Mouse (Mus musculus): Measurements from ENCODE around the gene Rps21.

Gene Rps21

DNA sequence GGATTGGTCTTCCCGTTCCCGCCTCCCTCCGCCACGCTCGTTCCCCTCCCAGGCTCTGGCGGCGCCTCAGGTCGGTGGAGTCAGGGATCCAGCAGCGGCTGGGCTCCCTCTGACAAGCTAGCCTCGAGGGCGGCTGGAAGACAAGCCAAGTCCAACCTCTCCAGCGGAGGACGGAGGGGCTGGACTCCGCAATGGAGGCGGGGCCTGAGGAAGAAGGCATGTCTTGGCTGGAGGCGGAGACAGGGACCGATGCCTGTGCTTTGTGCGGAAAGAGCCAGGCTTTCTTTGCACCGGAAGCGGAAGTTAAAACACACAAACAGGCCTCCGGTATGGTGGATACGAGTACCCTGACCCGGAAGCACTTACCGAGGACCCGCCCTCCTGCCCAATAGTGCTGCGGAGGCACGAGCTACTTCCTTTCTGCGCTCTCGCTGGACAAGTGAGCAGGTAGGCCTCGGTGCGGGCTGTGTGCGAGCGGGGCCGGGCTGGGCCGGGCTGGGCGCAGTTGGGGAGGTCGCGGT, at the start of gene Rps21:
TSS of gene Rps21 (plus strand) at position 377 of the 521 bp plus-strand sequence.
- peak; percentile 99 for DNase-seq

DNA sequence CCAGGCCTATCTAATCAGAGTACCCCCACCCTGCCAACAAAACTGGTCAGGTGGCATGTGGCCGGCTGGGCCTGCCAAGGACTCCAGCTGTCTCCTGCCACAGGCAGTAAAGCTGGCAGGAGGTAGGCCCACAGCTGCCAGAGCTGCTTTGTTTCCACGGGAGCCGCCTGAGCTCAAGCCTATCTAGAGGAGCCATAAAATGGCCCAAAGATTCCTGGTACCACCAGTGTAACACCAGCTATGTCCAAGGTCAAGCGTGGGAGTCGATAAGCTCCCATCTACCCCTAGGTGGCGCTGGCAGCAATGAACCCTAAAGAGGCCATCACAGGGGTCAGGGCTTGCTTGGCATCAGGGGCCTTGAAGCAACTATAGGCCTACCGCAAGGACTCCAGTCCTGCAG, 49.3 kb upstream of the Rps21 start:
- DNase-seq: peak; percentile 73

DNA sequence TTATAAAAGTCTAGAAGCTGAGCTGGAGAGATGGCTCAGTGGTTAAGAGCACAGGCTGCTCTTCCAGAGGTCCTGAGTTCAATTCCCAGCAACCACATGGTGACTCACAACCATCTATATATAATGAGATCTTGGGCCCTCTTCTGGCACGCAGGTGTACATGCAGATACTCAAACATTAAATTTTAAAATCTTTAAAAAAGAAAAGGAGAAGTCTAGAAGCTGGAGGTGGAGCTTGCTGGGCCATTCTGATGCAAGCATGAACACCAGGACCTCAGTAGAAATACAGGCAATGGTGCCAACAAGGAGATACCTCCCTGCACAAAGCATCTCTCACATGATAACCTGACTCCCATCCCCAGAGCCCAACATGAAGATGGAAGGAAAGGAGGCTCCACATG, 48.2 kb upstream of the Rps21 start:
- DNase-seq: no peak

DNA sequence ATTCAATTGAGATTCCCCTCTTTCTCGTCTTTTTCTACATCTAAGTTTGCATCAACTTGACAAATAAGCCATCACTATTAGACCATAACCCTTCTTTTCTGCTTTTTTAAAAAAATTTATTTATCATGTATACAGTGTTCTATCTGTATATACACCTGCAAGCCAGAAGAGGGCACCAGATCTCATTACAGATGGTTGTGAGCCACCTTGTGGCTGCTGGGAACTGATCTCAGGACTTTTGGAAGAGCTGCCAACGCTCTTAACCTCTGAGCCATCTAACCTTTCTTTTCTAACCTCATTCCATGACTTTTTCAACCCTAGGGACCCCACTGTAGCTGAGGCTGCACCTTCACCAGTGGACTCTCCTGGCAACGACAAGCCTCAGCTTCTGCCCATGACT, 44.9 kb upstream of the Rps21 start:
- no peak for DNase-seq

DNA sequence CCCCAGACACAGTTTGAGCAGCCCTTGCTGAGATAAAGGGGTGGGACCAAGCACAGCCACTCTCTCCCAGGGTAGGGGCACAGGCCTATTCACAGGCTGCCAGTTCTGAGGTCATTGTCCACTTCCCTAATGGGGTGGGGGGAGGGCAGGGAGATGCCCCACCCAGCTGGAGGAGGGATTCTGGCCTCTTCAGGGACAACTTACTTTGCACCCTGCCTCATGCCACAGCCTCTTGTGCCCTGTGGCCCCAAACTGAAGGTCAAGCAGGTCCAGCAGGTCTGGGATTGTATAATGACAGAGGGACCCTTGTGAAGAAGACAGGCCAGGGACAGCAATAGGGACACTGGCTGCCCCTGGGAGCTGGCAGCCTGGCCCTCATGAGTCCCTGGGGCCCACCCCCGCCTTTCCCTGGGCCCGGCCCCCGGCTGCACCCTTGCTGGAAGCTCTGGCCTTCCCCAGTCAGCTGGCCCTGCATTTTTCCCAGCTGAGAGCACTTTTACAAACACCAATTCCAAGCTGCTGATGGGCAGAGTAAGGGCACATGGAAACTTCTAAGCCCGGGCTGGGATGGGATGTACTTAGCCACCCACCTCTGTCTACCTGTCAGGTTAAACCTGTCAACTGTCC, 42.7 kb upstream of the Rps21 start:
- DNase-seq: peak; percentile 73

DNA sequence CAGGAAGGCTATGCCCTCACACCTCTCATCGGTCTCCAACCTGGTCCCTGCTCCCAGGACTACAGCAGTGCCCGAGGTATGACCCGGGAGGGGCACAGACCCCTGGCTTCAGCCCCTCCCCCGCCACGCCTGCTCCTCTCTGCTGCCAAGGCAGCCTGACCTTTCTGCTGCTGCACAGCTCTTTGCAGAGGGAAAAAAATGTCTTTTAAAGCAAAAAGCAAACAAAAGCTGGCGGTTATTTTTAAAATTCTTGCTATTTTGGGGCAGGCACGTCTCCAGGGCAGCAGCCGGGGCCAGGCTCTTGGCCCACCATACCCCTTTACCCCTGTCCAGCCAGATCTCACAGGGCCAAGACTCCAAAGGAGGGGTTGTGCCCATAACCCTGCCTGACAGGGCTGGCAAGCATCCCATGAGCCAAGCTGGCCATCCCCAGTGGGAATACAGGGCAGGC, 42.1 kb upstream of the Rps21 start:
- DNase-seq: peak; percentile 76

DNA sequence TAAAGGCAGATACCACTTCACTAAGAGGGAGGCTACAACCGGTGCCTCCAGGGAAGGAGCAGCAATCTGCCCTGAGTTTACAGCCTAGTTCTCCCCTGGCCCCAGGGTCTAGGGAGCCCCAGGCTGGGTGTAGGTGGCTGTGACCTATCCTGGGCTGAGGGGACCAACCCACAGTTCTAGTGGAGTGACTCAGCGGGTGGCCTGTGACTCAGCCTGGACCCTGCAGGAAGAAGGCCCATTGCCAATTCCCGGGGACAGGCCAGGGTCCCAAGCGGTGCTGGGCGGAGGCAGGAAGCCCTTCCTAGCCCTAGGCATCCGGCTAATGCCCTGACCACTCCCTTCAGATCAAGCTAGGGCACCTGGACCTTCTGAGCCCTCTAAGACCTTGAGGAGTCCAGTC, 41.2 kb upstream of the Rps21 start:
- peak; percentile 83 for DNase-seq

DNA sequence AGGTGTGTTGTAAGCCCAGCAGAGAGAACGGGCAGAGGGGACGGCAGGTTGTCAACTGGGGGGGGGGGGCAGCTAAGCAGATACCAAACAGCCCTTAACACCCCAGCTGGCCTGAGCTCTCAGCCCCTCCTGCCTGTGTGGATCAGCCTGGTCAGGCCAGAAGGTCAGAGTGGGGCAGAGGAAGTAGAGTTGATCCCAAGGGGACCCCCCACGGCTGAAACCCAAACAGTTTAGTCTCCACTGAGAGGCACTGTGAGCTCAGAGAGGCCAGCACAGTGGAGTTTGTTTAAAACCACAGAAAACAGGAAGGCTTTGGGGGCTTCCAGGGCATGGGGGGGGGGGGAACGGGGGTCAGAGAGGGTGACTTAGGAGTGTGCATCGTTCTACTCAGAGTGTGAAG, 40.3 kb upstream of the Rps21 start:
- peak; percentile 47 for DNase-seq

DNA sequence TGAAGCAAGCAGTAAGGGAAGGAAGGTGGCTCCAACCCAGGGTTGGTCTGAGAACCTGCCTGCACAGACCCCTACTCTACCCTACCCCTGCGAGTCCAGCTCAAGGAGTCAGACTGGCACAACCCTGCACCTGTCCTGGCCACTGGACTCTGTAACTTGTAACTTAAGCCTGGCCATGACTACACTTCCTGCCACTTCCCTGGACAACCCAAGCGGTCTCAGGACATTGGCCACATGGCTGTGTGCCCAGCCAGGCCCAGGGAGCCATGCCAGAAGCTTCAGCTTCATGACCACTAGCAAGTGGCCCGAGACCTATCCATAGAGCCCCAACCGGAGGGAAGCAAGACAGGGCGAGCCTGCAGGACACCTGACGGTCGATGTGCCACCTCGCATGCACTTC, 39.6 kb upstream of the Rps21 start:
- peak; percentile 89 for DNase-seq

DNA sequence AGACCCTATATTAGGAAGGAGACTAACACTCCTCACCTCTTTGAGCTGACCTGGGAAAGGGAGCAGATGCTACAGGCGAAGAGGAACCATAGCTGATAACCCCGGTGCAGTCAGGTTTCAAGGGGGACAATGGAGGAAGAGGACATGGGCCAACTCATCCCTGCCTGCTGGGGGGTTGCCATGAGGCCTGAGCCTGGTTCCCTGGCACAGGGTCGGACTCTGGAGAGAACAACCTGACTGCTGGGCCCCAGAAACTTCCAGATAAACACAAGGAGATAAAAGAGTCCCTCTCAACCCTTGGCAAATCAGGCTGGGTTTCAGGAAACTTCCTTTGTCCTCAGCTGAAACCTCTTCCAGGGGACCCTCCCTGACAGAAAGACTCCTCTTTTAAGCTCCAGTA, 38.9 kb upstream of the Rps21 start:
- DNase-seq: peak; percentile 40

DNA sequence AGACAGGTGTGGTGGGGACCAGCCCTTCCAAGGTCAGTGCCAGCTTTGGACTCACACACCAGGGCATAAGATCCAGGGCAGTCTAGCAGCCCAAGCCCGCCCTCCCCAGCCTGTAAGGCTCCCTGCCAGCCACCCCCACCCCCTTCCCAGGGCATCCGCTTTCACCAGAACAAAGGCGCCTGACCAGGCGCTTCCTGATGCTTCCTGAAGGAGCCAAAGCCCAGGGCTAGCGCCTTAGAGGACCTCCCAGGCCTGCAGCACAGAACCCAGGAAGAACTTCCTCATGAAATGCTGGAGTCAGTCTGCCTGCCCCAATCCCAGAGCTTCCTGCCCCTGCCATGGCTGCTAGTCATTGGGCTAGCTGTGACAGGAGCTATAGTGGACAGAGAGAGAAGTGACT, 38.5 kb upstream of the Rps21 start:
- peak; percentile 82 for DNase-seq

DNA sequence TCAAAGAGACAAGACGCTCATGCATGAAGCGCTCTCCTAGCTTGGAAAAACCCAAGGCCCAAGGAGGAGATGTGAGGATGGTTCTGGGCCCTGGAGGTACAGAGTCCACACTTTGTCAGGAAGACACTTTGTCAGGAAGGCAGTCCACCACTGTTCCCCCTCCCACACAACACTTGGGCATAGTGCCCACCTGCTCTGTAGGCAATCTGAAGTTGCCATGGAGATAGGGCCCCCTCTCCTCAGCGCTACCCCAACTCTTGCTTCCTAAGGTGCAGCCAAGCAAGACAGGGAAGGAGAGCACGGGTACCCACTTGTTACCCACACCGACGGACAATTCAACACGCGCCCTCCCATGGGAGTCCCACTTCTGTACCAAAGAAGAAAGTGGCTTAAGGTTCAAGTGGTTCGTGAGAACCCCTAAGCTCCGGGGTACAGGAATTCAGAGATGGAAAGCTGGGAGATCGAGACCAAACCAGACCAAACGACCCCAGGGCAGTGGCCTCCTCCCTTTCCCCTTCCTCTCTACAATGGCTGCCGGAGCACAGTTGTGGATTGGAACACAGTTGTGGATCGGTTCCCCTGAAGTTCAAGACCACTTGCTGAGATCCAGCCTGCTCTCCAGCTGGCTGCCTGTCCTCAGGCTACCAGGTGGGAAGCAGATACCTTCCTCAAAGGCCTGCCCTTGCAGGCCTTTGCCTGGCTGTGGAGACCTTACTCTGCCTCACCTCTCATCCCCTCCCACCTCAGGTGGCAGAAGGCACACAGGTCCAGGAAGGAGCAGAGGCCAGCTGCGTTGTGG, 37.8 kb upstream of the Rps21 start:
- no peak for DNase-seq

DNA sequence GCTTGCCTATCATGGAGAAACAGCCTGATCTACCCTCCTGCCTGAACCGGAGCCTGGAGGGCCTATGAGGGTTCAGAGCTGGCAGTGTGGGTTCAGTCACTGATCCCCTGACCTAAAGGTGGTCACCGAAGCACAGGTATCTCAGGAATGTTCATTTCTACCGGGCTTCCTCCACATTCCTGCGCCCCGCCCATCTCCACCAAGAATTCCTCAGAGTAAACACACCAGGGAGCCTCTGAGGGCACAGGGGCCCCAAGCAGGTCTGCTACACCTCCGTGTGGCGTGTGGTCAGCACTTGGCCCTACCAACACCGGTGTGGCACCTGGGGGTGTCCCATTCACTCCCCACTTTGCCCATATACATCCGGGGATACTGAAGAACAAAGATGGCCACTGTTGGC, 37.0 kb upstream of the Rps21 start:
- DNase-seq: peak; percentile 56

DNA sequence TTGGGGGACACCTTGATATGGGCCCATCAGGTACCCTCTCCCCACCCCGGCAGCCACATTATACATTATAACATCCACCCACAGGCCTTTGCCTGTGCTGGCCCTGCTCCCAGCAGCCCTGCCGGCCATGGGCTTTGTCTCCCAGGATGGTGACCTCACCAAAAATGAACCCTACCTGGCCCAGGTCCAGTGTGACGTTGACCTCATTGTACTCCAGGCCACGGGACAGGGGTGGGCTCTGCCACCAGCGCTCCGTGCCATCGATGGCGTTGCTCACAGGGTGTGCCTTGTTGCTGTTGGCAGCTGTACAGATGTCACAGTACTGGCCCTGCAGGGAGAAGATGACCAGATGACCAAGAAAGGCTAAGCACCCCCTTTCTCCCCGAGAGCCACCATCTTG, 36.1 kb upstream of the Rps21 start:
- DNase-seq: peak; percentile 47

DNA sequence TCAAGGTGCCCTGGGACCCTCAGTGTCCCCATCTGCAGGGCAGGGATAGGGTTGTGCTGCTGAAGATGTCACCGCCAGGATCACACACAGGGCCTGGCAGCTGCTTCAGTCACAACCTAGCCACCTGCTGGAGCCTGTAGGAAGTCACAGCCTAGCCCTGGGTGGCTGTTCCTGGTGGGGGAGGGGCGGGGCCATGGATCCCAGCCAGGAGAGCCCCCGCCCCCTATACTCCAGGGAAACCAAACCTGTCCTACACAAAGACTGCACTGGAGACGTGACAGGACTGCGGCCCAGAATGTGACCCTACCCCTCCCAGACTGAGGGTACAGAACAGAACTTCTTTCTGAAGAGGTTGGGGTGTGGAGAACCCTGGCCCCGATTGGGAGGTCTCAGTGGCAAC, 34.9 kb upstream of the Rps21 start:
- peak; percentile 75 for DNase-seq

DNA sequence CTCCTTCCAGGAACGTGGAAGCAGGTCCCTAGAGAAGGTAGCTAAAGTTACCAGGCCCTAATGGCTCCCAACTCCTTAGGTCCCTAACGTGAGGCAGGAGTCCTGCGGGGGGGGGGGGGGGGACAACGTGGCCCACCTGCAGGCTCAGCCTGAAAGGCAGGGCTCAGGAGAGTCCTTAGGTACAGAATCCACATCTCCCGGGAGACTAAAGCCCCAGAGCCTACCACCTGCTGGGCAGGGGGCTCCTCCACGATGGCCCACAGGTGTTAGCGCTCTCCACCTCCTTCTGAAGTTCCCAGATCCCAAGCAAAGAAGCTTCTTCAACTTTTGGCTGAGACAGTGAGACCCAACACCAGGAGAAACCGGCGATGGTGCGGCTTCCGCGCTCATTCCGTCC, 32.5 kb upstream of the Rps21 start:
- no peak for DNase-seq

DNA sequence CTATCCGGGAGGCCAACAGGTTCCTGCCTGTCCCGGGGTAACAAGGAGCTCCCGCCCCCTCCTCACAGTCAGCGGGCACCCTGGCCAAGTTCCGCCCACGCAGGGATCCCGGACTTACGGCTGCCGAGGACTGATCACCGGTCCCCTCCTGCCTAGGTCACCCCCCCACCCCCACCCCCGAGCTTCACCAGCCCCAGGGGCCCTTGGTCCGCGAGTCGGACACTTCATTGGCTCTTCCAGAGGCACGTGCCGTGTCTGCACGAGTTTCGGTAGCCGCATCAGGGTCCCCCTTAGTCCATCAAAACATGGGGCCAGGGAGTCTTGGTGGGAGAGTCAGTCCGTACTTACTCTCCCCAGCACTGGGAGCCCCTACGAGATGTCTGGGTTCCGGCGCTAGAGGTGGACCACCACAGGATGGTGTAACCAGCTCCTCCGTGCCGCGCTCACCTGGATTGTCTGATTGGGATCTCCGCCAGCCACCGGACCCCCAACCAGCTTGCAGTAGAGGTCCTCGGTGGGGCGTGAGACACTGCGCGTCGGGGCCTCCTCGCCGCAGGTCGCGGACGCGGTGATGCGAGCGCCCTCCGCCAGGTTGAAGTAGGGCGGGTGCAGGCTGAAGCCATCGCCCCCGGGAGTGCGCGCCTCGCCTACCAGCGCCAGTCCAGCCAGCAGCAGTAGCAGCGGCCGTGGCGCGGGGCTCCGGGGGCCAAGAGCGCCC, 32.0 kb upstream of the Rps21 start:
- DNase-seq: peak; percentile 67

DNA sequence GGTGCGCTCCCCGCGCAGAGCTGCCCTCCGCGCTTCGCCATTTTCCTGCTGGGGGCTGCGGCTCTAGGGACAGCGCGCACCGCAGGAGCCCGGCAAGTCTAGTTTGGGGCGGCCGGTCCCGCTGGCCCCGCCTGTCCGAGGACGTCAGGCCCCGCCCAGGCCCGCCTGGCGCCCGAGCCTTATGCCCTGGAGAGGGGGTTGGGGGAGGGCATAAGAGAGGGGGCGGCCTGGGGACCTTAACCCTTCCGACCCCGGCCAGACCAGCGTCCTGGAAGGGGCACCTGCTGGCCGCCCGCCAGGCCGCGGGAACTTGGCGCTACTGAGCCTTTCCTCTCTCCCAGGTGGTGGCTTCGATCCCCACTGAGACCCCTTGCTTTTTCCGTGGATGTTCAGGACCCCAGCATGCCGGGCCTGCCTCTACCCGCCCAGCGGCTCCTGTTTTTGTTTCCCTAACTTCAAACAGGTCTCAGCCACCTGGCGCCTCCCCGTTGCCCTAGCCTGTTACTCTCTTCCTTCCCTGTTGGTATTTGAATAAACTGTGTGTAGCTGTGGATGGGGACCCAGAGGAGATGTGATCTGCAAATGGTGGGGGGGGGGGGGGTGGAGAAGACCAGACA, 31.3 kb upstream of the Rps21 start, which contains the start of gene Lama5:
TSS of gene Lama5 (minus strand) at position 98 of the 617 bp plus-strand sequence.
- peak; percentile 89 for DNase-seq

DNA sequence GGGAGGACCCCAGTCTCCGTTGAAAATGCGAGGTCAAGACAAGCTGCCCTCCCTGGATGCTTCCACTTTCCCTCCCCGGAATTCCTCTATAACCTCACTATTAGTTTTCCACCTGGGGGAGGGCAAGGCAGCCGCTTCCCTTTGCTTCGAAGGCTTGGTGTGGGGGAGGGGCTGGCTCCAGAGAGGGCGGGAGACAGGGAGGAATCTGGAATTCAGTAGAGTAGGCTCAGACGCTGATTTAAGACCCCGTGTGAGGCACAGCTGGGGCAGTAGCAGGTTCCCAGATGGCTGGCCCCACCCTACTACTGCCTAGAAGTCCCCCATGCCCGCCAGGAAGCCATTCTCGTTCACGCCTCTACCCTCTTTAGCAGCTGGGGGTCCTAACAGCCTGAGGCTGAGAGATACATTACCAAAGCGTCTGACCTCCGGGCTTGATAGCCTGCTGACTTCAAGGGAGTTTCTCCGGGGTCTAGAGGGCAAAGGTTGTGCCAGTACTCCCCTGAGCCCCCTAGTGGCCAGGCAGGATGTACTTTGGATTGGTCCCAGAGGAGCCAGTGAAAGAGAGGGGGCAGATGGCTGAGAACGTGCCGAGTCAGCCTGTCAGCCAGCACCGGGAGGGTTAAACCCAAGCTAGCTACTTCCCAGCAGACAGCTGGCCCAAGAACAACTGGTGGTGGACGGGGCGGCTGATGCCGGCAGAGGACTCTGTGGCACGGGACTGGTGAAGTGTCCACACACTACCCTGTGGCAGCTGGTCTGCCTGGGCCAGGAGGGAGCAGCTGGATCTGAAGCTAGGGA, 29.7 kb upstream of the Rps21 start:
- DNase-seq: peak; percentile 84

DNA sequence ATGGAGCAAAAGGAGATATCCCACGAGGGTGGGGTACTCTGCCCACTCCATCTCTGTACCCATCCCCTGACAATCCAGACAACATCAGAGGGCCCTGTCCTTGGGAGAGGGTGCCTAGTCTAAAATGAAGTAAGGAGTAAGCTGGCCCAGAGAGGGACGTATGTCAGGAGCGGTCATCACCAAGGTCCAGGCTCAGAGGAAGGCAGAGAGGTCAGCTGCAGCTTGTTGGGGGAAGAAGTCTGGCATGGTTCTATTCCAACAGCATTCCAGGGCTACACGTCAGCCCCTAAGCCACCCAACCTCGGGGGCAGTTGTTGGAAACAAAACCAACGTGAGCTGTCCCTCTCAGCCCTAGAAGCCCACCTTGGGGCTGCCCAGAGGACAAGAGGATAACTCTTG, 29.1 kb upstream of the Rps21 start:
- DNase-seq: peak; percentile 10

DNA sequence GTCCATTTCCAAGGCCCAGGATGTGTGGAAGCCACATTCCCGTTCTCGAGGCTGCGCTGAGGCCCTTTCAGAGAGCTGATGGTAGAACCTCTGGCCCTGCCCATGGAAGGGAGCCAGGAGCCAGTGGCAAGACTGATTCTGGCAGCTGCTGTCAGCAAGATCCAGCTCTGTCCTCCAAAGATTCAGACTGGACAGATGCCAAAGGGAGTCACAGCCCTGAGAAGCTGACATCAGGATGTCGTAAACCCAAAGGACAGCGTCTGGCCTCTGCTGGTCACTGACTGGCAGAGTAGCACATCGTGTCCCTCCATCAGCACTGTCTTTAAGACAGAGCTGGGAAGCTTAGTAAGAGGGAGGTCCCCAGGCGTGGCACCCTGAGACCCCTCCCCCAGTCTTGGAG, 28.6 kb upstream of the Rps21 start:
- DNase-seq: peak; percentile 87

DNA sequence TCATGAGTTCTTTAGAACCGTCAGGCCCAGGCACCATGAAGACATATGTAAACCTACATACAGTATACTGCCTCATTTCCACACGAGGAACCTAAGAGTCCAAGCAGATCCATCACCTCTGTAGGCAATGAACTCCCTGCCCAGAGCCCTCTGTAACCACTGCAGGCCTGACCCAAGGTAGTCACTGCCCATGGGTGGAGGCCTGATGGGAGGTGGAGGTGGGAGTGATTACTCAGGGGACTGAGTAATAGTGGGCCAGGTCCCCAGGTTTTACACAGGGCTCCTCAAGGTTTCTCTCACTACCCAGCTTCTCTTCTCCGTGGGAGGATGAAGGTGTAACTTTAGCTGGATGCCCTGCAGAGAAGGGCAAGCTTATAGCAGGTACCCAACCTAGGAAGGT, 28.0 kb upstream of the Rps21 start:
- no peak for DNase-seq
